Mouse (Mus musculus): ENCODE measurements around the gene Cmpk2.
"Not testable (repeated sequence)": the region's sequence is repeated elsewhere in the genome, so short reads cannot be mapped to it uniquely, and the experiment has no call there.

The Cmpk2 gene

GRCm38 (mm10) chr12:26485738-26486580 lies 17.0 kb downstream of the Cmpk2 start:
- not testable (repeated sequence) for DNase-seq

- peak in 1 of 2 experiments; percentile 36 for DNase-seq
Observed at GRCm38 (mm10) chr12:26487874-26488616, 19.0 kb downstream of the Cmpk2 start.

- DNase-seq, result no peak
Observed at GRCm38 (mm10) chr12:26488617-26489274, 19.7 kb downstream of the Cmpk2 start.

GRCm38 (mm10) chr12:26489942-26490341 lies 20.9 kb downstream of the Cmpk2 start:
- no peak for DNase-seq

GRCm38 (mm10) chr12:26501042-26501441 lies 32.0 kb downstream of the Cmpk2 start:
- no peak for DNase-seq

GRCm38 (mm10) chr12:26510971-26511370 lies 42.0 kb downstream of the Cmpk2 start:
- no peak for DNase-seq

GRCm38 (mm10) chr12:26518206-26518605 lies 49.2 kb downstream of the Cmpk2 start:
- DNase-seq, result no peak

GRCm38 (mm10) chr12:26524943-26525697 lies 56.1 kb downstream of the Cmpk2 start:
- peak; percentile 36 to 67 for DNase-seq

- DNase-seq, result no peak
Observed at GRCm38 (mm10) chr12:26525698-26526026, 56.7 kb downstream of the Cmpk2 start.
